Mouse (Mus musculus) testis, adult 2 months (tissue): ENCODE results near the gene Zfp524. TPM values are rescaled to one million over a fixed set of nuclear protein-coding genes. Genes with fewer than 3 reads are reported as not detected.

ENCODE experiments used
- H3K27ac ChIP-seq: fragments of 200-500 bp; 2 replicates; pipeline ENCODE4 v1.5.1; 2012; ENCODE audit warnings: low read depth, low read length; ENCODE audit not compliant: control insufficient read depth, insufficient read depth
- H3K27me3 ChIP-seq: fragments of 200-500 bp; 2 replicates; pipeline ENCODE4 v1.6.1; 2012; ENCODE audit warnings: mild to moderate bottlenecking, low read length, moderate library complexity; ENCODE audit not compliant: control insufficient read depth, insufficient read depth
- H3K36me3 ChIP-seq: fragments of 200-500 bp; 2 replicates; pipeline ENCODE4 v1.6.1; 2012; ENCODE audit warnings: mild to moderate bottlenecking, low read length; ENCODE audit not compliant: control insufficient read depth, insufficient read depth
- H3K4me1 ChIP-seq: fragments of 200-500 bp; 2 replicates; pipeline ENCODE4 v1.6.1; 2012; ENCODE audit warnings: low read length; ENCODE audit not compliant: control insufficient read depth, insufficient read depth
- H3K4me3 ChIP-seq: fragments of 200-500 bp; 2 replicates; pipeline ENCODE4 v1.5.1; 2012; ENCODE audit warnings: low read depth, mild to moderate bottlenecking, low read length, moderate library complexity, mixed read lengths; ENCODE audit not compliant: control insufficient read depth
- CTCF ChIP-seq: fragments of 200-500 bp; IDR thresholded peaks from 2 replicates; pipeline ENCODE4 v1.5.1; 2012; ENCODE audit warnings: low read depth, mild to moderate bottlenecking, inconsistent platforms, low read length, moderate library complexity; ENCODE audit not compliant: control insufficient read depth, insufficient read depth, insufficient replicate concordance
- POLR2A ChIP-seq: fragments of 200-500 bp; IDR thresholded peaks from 2 replicates; pipeline ENCODE4 v1.6.1; 2012; ENCODE audit warnings: low read depth, mild to moderate bottlenecking, inconsistent platforms, low read length, moderate library complexity; ENCODE audit not compliant: control insufficient read depth
- polyA plus RNA-seq: library from polyadenylated mRNA; depleted of rRNA; stranded (reverse); fragments of >200 nt; gene quantifications from 2 replicates; pipeline ENCODE4 v1.2.3, GENCODE M21; 2012; rRNA removed

Gene Zfp524
- 11.2 and 12.5 TPM in 2 replicates for polyA plus RNA-seq

GRCm38 (mm10) chr7:5014251-5015117 lies at the start of gene Zfp524, which contains the start of gene Fiz1:
TSS of gene Zfp524 (plus strand) at chr7:5014415.
TSS of gene Fiz1 (minus strand) at chr7:5014697.
- Histone ChIP-seq H3K4me1 (peaks cover 4% of the 10 kb centered on the region), H3K27ac (peak within 1 kb of the TSS; percentile 94), H3K27me3 (no peaks in the 10 kb centered on the region), H3K4me3 (peak within 1 kb of the TSS; percentile 92), H3K36me3 (no peaks in the 10 kb centered on the region)
- TF ChIP-seq CTCF (no peak), POLR2A (peak; percentile 65)

GRCm38 (mm10) chr7:4964988-4965387 lies 49.2 kb upstream of the Zfp524 start:
- no peaks in the 10 kb centered on the region for H3K27me3 ChIP-seq

GRCm38 (mm10) chr7:4971068-4971467 lies 43.1 kb upstream of the Zfp524 start, which contains the start of gene Sbk3:
TSS of gene Sbk3 (minus strand) at chr7:4971168.
- H3K4me1 ChIP-seq: peaks cover 3% of the 10 kb centered on the region; the same call in 1 of the 2 replicates
- H3K27ac ChIP-seq: no peak within 1 kb of the TSS
- no peaks in the 10 kb centered on the region for H3K27me3 ChIP-seq
- no peak within 1 kb of the TSS for H3K4me3 ChIP-seq
- no peak for TF ChIP-seq POLR2A
- TF ChIP-seq CTCF: no peak
- H3K36me3 ChIP-seq: no peaks in the 10 kb centered on the region

More at GRCm38 (mm10) chr7:4964988-4965387, 49.2 kb upstream of the Zfp524 start:
- H3K27ac ChIP-seq: no peak overlapping the region
- H3K4me1 ChIP-seq: peaks cover 7% of the 10 kb centered on the region
- TF ChIP-seq CTCF (no peak), POLR2A (no peak)
- no peaks in the 10 kb centered on the region for H3K36me3 ChIP-seq
- H3K4me3 ChIP-seq: no peak overlapping the region

GRCm38 (mm10) chr7:4971710-4972109 lies 42.5 kb upstream of the Zfp524 start:
- Histone ChIP-seq H3K4me1 (peaks cover 3% of the 10 kb centered on the region; the same call in 1 of the 2 replicates), H3K4me3 (no peak overlapping the region), H3K36me3 (no peaks in the 10 kb centered on the region), H3K27ac (no peak overlapping the region), H3K27me3 (no peaks in the 10 kb centered on the region)
- TF ChIP-seq CTCF: no peak
- TF ChIP-seq POLR2A: no peak

- no peak for TF ChIP-seq CTCF
- no peak for TF ChIP-seq POLR2A
- H3K27me3 ChIP-seq: no peaks in the 10 kb centered on the region
- no peak overlapping the region for H3K27ac ChIP-seq
- no peak overlapping the region for H3K4me3 ChIP-seq
- H3K36me3 ChIP-seq: no peaks in the 10 kb centered on the region
- H3K4me1 ChIP-seq: peaks cover 3% of the 10 kb centered on the region; the same call in 1 of the 2 replicates
Observed at GRCm38 (mm10) chr7:4972321-4973047, 41.7 kb upstream of the Zfp524 start.

GRCm38 (mm10) chr7:4975455-4975854 lies 38.8 kb upstream of the Zfp524 start:
- no peak for TF ChIP-seq POLR2A
- TF ChIP-seq CTCF: no peak
- H3K36me3 ChIP-seq: no peaks in the 10 kb centered on the region
- no peaks in the 10 kb centered on the region for H3K27me3 ChIP-seq
- H3K4me3 ChIP-seq: no peak overlapping the region
- peaks cover 3% of the 10 kb centered on the region; the same call in 1 of the 2 replicates for H3K4me1 ChIP-seq
- H3K27ac ChIP-seq: no peak overlapping the region

- H3K4me1 ChIP-seq: peaks cover 3% of the 10 kb centered on the region; the same call in 1 of the 2 replicates
- no peaks in the 10 kb centered on the region for H3K27me3 ChIP-seq
- H3K4me3 ChIP-seq: no peak overlapping the region
- no peaks in the 10 kb centered on the region for H3K36me3 ChIP-seq
- TF ChIP-seq POLR2A (no peak), CTCF (no peak; the same call in 1 of the 2 replicates)
- H3K27ac ChIP-seq: no peak overlapping the region
Observed at GRCm38 (mm10) chr7:4976832-4977231, 37.4 kb upstream of the Zfp524 start.
